9 mouse cellular contexts compared by ENCODE assay signal in genomic region chr8:24386462-24386861, GRCm38 (mm10).
A peak's percentile ranks its signal among the peaks of the same experiment; 100 is the strongest.
DNase-seq lines count a peak whose midpoint lies in the region; ATAC-seq and TF ChIP-seq lines count a peak whose summit lies in the region.
"Had no signal": no experiment of that assay in that cellular context is flagged by ENCODE, and none has a peak within 500 bp of the region (broad histone marks: within the 10 kb centered on the region; RNA-seq: fewer than 3 reads in every experiment).

No protein-coding gene starts in this region.

- peak; percentile 56 for DNase-seq in ES-E14 (ENCODE audit: low read depth, low spot score)
- DNase-seq in adrenal gland, postnatal 10 days, result peak; percentile 92
- peak; percentile 74 for DNase-seq in embryonic facial prominence, embryonic 14.5 days (ENCODE audit: low spot score)
- peak; percentile 51 for DNase-seq in heart, postnatal 0 days (ENCODE audit: low spot score)
- peak; percentile 71 to 72 for DNase-seq in layer of hippocampus, postnatal 14 days (ENCODE audit: low spot score in 2 of 2)
- DNase-seq in right cerebral cortex, postnatal 4 days, result peak; percentile 93

- H3K9ac ChIP-seq in ES-E14 (ENCODE audit: insufficient read depth, low read depth, low read length, poor library complexity, severe bottlenecking), result no peak overlapping the region
- no peak overlapping the region for H3K9ac ChIP-seq in embryonic facial prominence, embryonic 14.5 days (ENCODE audit: low read depth, low read length)
- no peak overlapping the region for H3K9ac ChIP-seq in heart, postnatal 0 days (replicated peaks; ENCODE audit: low read depth, low read length)
- H3K9ac ChIP-seq: liver, embryonic 15.5 days had no signal

- in situ Hi-C loops in ES-E14 (cut with MboI; ENCODE audit: low sequenced_read_pairs in 2 of 2, unreplicated experiment in 2 of 2), result no loop called here

- no peak overlapping the region for H3K4me3 ChIP-seq in ES-E14 (ENCODE audit: insufficient read depth in 1 of 2, low read depth in 1 of 2, low read length in 2 of 2, poor library complexity in 1 of 2, severe bottlenecking in 1 of 2)
- no peak overlapping the region for H3K4me3 ChIP-seq in embryonic facial prominence, embryonic 14.5 days (ENCODE audit: low read depth, low read length)
- H3K4me3 ChIP-seq in heart, postnatal 0 days (ENCODE audit: low read depth, low read length), result no peak overlapping the region
- H3K4me3 ChIP-seq: liver, embryonic 15.5 days had no signal

- H3K4me1 ChIP-seq in ES-E14 (ENCODE audit: control insufficient read depth in 2 of 2, insufficient read depth in 2 of 2, low read length in 2 of 2, poor library complexity in 1 of 2), result no peaks in the 10 kb centered on the region
- peaks cover 5% of the 10 kb centered on the region; the same call in 1 of the 2 replicates for H3K4me1 ChIP-seq in embryonic facial prominence, embryonic 14.5 days (ENCODE audit: control insufficient read depth, insufficient read depth, low read length)
- no peaks in the 10 kb centered on the region for H3K4me1 ChIP-seq in heart, postnatal 0 days (ENCODE audit: control insufficient read depth, insufficient read depth)
- H3K4me1 ChIP-seq: liver, embryonic 15.5 days had no signal

- no peaks in the 10 kb centered on the region for H3K27me3 ChIP-seq in embryonic facial prominence, embryonic 14.5 days (replicated peaks; ENCODE audit: control insufficient read depth, insufficient read depth, low read length)
- H3K27me3 ChIP-seq in heart, postnatal 0 days (ENCODE audit: control insufficient read depth, insufficient read depth, low read length), result no peaks in the 10 kb centered on the region
- H3K27me3 ChIP-seq: liver, embryonic 15.5 days had no signal

- H3K36me3 ChIP-seq in ES-E14 (ENCODE audit: control insufficient read depth, insufficient read depth, low read length, poor library complexity, severe bottlenecking), result no peaks in the 10 kb centered on the region
- H3K36me3 ChIP-seq in embryonic facial prominence, embryonic 14.5 days (ENCODE audit: control insufficient read depth, insufficient read depth, low read length), result no peaks in the 10 kb centered on the region
- H3K36me3 ChIP-seq in heart, postnatal 0 days (replicated peaks; ENCODE audit: control insufficient read depth, insufficient read depth, low read length), result no peaks in the 10 kb centered on the region
- H3K36me3 ChIP-seq: liver, embryonic 15.5 days had no signal

- TF ChIP-seq CTCF in heart, postnatal 0 days (IDR thresholded peaks at IDR 0.05; ENCODE audit: low read depth), result peak; percentile 90

- H3K9me3 ChIP-seq in ES-E14 (ENCODE audit: control insufficient read depth, insufficient read depth, low read depth, low read length), result no peaks in the 10 kb centered on the region
- H3K9me3 ChIP-seq in embryonic facial prominence, embryonic 14.5 days (ENCODE audit: control insufficient read depth, low read length), result no peaks in the 10 kb centered on the region
- H3K9me3 ChIP-seq in heart, postnatal 0 days (replicated peaks; ENCODE audit: control insufficient read depth, low read length), result no peaks in the 10 kb centered on the region
- H3K9me3 ChIP-seq: liver, embryonic 15.5 days had no signal

- H3K4me2 ChIP-seq in embryonic facial prominence, embryonic 14.5 days (ENCODE audit: low read depth, low read length), result no peak overlapping the region
- no peak overlapping the region for H3K4me2 ChIP-seq in heart, postnatal 0 days (ENCODE audit: low read depth, low read length)
- H3K4me2 ChIP-seq: liver, embryonic 15.5 days had no signal

- TF ChIP-seq EP300 in heart, postnatal 0 days (IDR thresholded peaks at IDR 0.05; ENCODE audit: low read depth), result no peak

- WGBS in embryonic facial prominence, embryonic 14.5 days, result 3% methylated on average over 3 of the region's 3 CpGs
- 5% methylated on average over 3 of the region's 3 CpGs for WGBS in heart, postnatal 0 days

- H3K27ac ChIP-seq in ES-E14 (ENCODE audit: insufficient read depth, low read depth, low read length, poor library complexity, severe bottlenecking), result no peak overlapping the region
- H3K27ac ChIP-seq in embryonic facial prominence, embryonic 14.5 days (replicated peaks; ENCODE audit: low read depth, low read length), result no peak overlapping the region
- H3K27ac ChIP-seq in heart, postnatal 0 days (ENCODE audit: low read depth), result no peak overlapping the region
- H3K27ac ChIP-seq: liver, embryonic 15.5 days had no signal

- no peak for ATAC-seq in embryonic facial prominence, embryonic 14.5 days (ENCODE audit: low read depth)
- ATAC-seq in heart, postnatal 0 days (ENCODE audit: insufficient read depth, low read depth), result no peak
- ATAC-seq in megakaryocyte-erythroid progenitor cell, adult 5-6 weeks (replicated peaks; ENCODE audit: low FRiP score, low TSS enrichment, poor library complexity, severe bottlenecking), result 0 out of 2 replicates have a peak, but pooled peaks have one; percentile 52
- ATAC-seq in erythroid progenitor cell, adult 5-6 weeks (replicated peaks; ENCODE audit: low FRiP score, poor library complexity, severe bottlenecking), result no peak

TF ChIP-seq in ES-E14, 5 proteins besides CTCF, POLR2A, EP300 and RAD21:
- TF ChIP-seq ZC3H11A (IDR thresholded peaks at IDR 0.05; ENCODE audit: borderline replicate concordance, low read depth, low read length) (peak; percentile 72), ZNF384 (IDR thresholded peaks at IDR 0.05; ENCODE audit: low read depth, low read length) (no peak), CHD2 (IDR thresholded peaks at IDR 0.05; ENCODE audit: low read depth, low read length) (no peak), HCFC1 (IDR thresholded peaks at IDR 0.05; ENCODE audit: borderline replicate concordance, insufficient read depth, low read length) (no peak), MAFK (IDR thresholded peaks at IDR 0.05; ENCODE audit: insufficient read depth, low read depth, low read length) (no peak)
